Mouse (Mus musculus): ENCODE data around the gene 5730596B20Rik.

- no peak for TF ChIP-seq POLR2A (IDR thresholded peaks at IDR 0.05; ENCODE audit: insufficient read depth, low read length)
- no peak for TF ChIP-seq CTCF (IDR thresholded peaks at IDR 0.05; ENCODE audit: low read depth, low read length)
- no peak for TF ChIP-seq EP300 (IDR thresholded peaks at IDR 0.05; ENCODE audit: insufficient read depth, low read depth, low read length)
Measured at GRCm38 (mm10) chr6:52226569-52227257, 49.4 kb downstream of the 5730596B20Rik start.

Data from ES-Bruce4 (cell line).